ENCODE assay signal across 9 mouse cellular contexts in genomic region chr9:83447176-83447575, GRCm38 (mm10). TPM values are rescaled to one million over a fixed set of nuclear protein-coding genes. Genes with fewer than 3 reads are reported as not detected.
A peak's percentile ranks its signal among the peaks of the same experiment; 100 is the strongest.
DNase-seq lines count a peak whose midpoint lies in the region; ATAC-seq lines count a peak whose summit lies in the region.
"Had no signal": no experiment of that assay in that cellular context is flagged by ENCODE, and none has a peak within 500 bp of the region (broad histone marks: within the 10 kb centered on the region; RNA-seq: fewer than 3 reads in every experiment).

No protein-coding gene starts in this region.

- H3K36me3 ChIP-seq in kidney, embryonic 15.5 days: no peaks in the 10 kb centered on the region
- no peaks in the 10 kb centered on the region for H3K36me3 ChIP-seq in embryonic facial prominence, embryonic 12.5 days
- no peaks in the 10 kb centered on the region for H3K36me3 ChIP-seq in hindbrain, embryonic 15.5 days
- H3K36me3 ChIP-seq in midbrain, embryonic 15.5 days (replicated peaks): no peaks in the 10 kb centered on the region

- H3K9me3 ChIP-seq in kidney, embryonic 15.5 days (replicated peaks): no peaks in the 10 kb centered on the region
- no peaks in the 10 kb centered on the region for H3K9me3 ChIP-seq in embryonic facial prominence, embryonic 12.5 days
- no peaks in the 10 kb centered on the region for H3K9me3 ChIP-seq in hindbrain, embryonic 15.5 days
- no peaks in the 10 kb centered on the region for H3K9me3 ChIP-seq in midbrain, embryonic 15.5 days

- H3K27ac ChIP-seq in kidney, embryonic 15.5 days: no peak overlapping the region
- H3K27ac ChIP-seq in embryonic facial prominence, embryonic 12.5 days: no peak overlapping the region
- H3K27ac ChIP-seq in hindbrain, embryonic 15.5 days (replicated peaks): no peak overlapping the region
- H3K27ac ChIP-seq in midbrain, embryonic 15.5 days: 0 out of 2 replicates have a peak overlapping the region, but pooled peaks have one; percentile 0

- DNase-seq in kidney, adult 11 months: no peak
- DNase-seq in adrenal gland, postnatal 4 days (ENCODE audit: low spot score in 2 of 2): no peak
- DNase-seq in left cerebral cortex, adult 11 months (ENCODE audit: low spot score): no peak
- no peak for DNase-seq in cerebellum, adult 18-20 months

- H3K4me2 ChIP-seq in kidney, embryonic 15.5 days: peak overlapping the region; percentile 67
- H3K4me2 ChIP-seq in embryonic facial prominence, embryonic 12.5 days (replicated peaks): peak overlapping the region; percentile 59
- H3K4me2 ChIP-seq in hindbrain, embryonic 15.5 days: peak overlapping the region; percentile 72
- H3K4me2 ChIP-seq in midbrain, embryonic 15.5 days: peak overlapping the region; percentile 74

- WGBS in kidney, embryonic 15.5 days: 58% methylated on average over 9 of the region's 9 CpGs
- 68% methylated on average over 9 of the region's 9 CpGs for WGBS in embryonic facial prominence, embryonic 12.5 days
- WGBS in hindbrain, embryonic 15.5 days: 65% methylated on average over 9 of the region's 9 CpGs
- 65% methylated on average over 9 of the region's 9 CpGs for WGBS in midbrain, embryonic 15.5 days

- H3K27me3 ChIP-seq in kidney, embryonic 15.5 days: no peaks in the 10 kb centered on the region
- no peaks in the 10 kb centered on the region for H3K27me3 ChIP-seq in embryonic facial prominence, embryonic 12.5 days
- no peaks in the 10 kb centered on the region for H3K27me3 ChIP-seq in hindbrain, embryonic 15.5 days
- H3K27me3 ChIP-seq in midbrain, embryonic 15.5 days (replicated peaks): no peaks in the 10 kb centered on the region

- H3K9ac ChIP-seq in kidney, embryonic 15.5 days: no peak overlapping the region
- H3K9ac ChIP-seq in embryonic facial prominence, embryonic 12.5 days: no peak overlapping the region
- H3K9ac ChIP-seq in hindbrain, embryonic 15.5 days: peak overlapping the region; percentile 54; the same call in 1 of the 2 replicates
- H3K9ac ChIP-seq in midbrain, embryonic 15.5 days: peak overlapping the region; percentile 77; the same call in 1 of the 2 replicates

- peak overlapping the region; percentile 46 for H3K4me3 ChIP-seq in kidney, embryonic 15.5 days (replicated peaks)
- H3K4me3 ChIP-seq in embryonic facial prominence, embryonic 12.5 days: 0 out of 2 replicates have a peak overlapping the region, but pooled peaks have one; percentile 41
- peak overlapping the region; percentile 41 for H3K4me3 ChIP-seq in hindbrain, embryonic 15.5 days
- H3K4me3 ChIP-seq in midbrain, embryonic 15.5 days: peak overlapping the region; percentile 44

- ATAC-seq in kidney, embryonic 15.5 days (replicated peaks; ENCODE audit: low FRiP score): 0 out of 2 replicates have a peak, but pooled peaks have one; percentile 23
- no peak for ATAC-seq in embryonic facial prominence, embryonic 12.5 days (ENCODE audit: insufficient number of reproducible peaks, insufficient read depth, low FRiP score, low TSS enrichment)
- no peak for ATAC-seq in hindbrain, embryonic 15.5 days (ENCODE audit: low FRiP score, low read depth)
- peak; percentile 40; the same call in 1 of the 2 replicates for ATAC-seq in midbrain, embryonic 15.5 days (replicated peaks)

- H3K4me1 ChIP-seq in kidney, embryonic 15.5 days: peaks cover 14% of the 10 kb centered on the region; the same call in 1 of the 2 replicates
- no peaks in the 10 kb centered on the region for H3K4me1 ChIP-seq in embryonic facial prominence, embryonic 12.5 days
- peaks cover 9% of the 10 kb centered on the region; the same call in 1 of the 2 replicates for H3K4me1 ChIP-seq in hindbrain, embryonic 15.5 days (replicated peaks)
- peaks cover 11% of the 10 kb centered on the region for H3K4me1 ChIP-seq in midbrain, embryonic 15.5 days

RNA-seq across cellular contexts. Expression of gene Lca5, which starts 6.2 kb away (rescaled TPM):
- polyA plus RNA-seq in kidney, embryonic 15.5 days (2015; fragmentation: Nextera tagmentation; extraction: Ambion mirVana): 15.3 and 17.9 TPM in 2 replicates
- 21.0 and 23.9 TPM in 2 replicates for polyA plus RNA-seq in embryonic facial prominence, embryonic 12.5 days (2016; fragmentation: Nextera tagmentation; extraction: Ambion mirVana)
- polyA plus RNA-seq in hindbrain, embryonic 15.5 days (2015; fragmentation: Nextera tagmentation; extraction: Ambion mirVana): 13.9 and 14.1 TPM in 2 replicates
- polyA plus RNA-seq in midbrain, embryonic 15.5 days (2015; fragmentation: Nextera tagmentation; extraction: Ambion mirVana): 15.6 and 15.9 TPM in 2 replicates
- total RNA-seq in adrenal gland, postnatal 4 days (2021): 10 to 100 TPM; 10.3 to 12.6 TPM
- total RNA-seq: MEL had no signal

Comparison
In these comparisons a context has a peak if more than half of its experiments do, and no peak if none do; other contexts are left out.
1. ATAC-seq: peak in kidney, embryonic 15.5 days (single experiment) and midbrain, embryonic 15.5 days (single experiment); none in embryonic facial prominence, embryonic 12.5 days (single experiment) and hindbrain, embryonic 15.5 days (single experiment).
2. H3K9ac ChIP-seq: peak in hindbrain, embryonic 15.5 days (single experiment) and midbrain, embryonic 15.5 days (single experiment); none in kidney, embryonic 15.5 days (single experiment) and embryonic facial prominence, embryonic 12.5 days (single experiment).
3. Peak in every context shown above with its lines, with median percentiles within 50 percentile points of each other: H3K4me2 ChIP-seq and H3K4me3 ChIP-seq.